Mouse (Mus musculus) megakaryocyte, embryonic 14.5 days (primary cell): ENCODE measurements around the gene Gls. TPM values are rescaled to one million over a fixed set of nuclear protein-coding genes. Genes with fewer than 3 reads are reported as not detected.

Source experiments
- H3K27me3 ChIP-seq: replicated peaks from 2 replicates; pipeline ENCODE3; 2012; ENCODE audit warnings: inconsistent platforms
- H3K36me3 ChIP-seq: replicated peaks from 2 replicates; pipeline ENCODE3; 2012; ENCODE audit warnings: low read length, inconsistent platforms, mixed read lengths
- H3K4me1 ChIP-seq: 2 replicates; pipeline ENCODE4 v1.6.1; 2012; ENCODE audit warnings: inconsistent platforms
- H3K4me3 ChIP-seq: replicated peaks from 2 replicates; pipeline ENCODE3; 2012; ENCODE audit warnings: moderate library complexity, mild to moderate bottlenecking, inconsistent platforms
- H3K9me3 ChIP-seq: 2 replicates; pipeline ENCODE4 v1.6.1; 2012; ENCODE audit warnings: inconsistent platforms
- FLI1 ChIP-seq: IDR thresholded peaks from 2 replicates; pipeline ENCODE4 v1.6.1; 2012; ENCODE audit warnings: low read length, inconsistent platforms, mixed read lengths
- GATA1 ChIP-seq: IDR thresholded peaks from 3 replicates; pipeline ENCODE4 v1.6.1; 2012; ENCODE audit warnings: mixed read lengths, low read length, inconsistent platforms, borderline replicate concordance
- polyA plus RNA-seq: library from polyadenylated mRNA; stranded (reverse); fragments of >175 nt; gene quantifications from 2 replicates; pipeline ENCODE4 v1.2.3, GENCODE M21; 2012; ENCODE audit warnings: low replicate concordance; ENCODE audit not compliant: insufficient read depth

Gls gene
- polyA plus RNA-seq, 1 experiment, result 10.6 TPM

GRCm38 (mm10) chr1:52265886-52266516 lies 33.0 kb upstream of the Gls start:
- TF ChIP-seq GATA1 (no peak), FLI1 (no peak)

GRCm38 (mm10) chr1:52264290-52264689 lies 31.3 kb upstream of the Gls start:
- no peak for TF ChIP-seq FLI1
- TF ChIP-seq GATA1, result no peak
- no peaks in the 10 kb centered on the region for H3K9me3 ChIP-seq
- no peaks in the 10 kb centered on the region for H3K27me3 ChIP-seq
- no peaks in the 10 kb centered on the region for H3K36me3 ChIP-seq
- no peaks in the 10 kb centered on the region for H3K4me1 ChIP-seq
- H3K4me3 ChIP-seq, result no peak overlapping the region

More at GRCm38 (mm10) chr1:52265886-52266516, 33.0 kb upstream of the Gls start:
- Histone ChIP-seq H3K36me3 (no peaks in the 10 kb centered on the region), H3K27me3 (no peaks in the 10 kb centered on the region), H3K4me1 (no peaks in the 10 kb centered on the region), H3K4me3 (no peak overlapping the region), H3K9me3 (no peaks in the 10 kb centered on the region)

- no peak for TF ChIP-seq FLI1
- TF ChIP-seq GATA1, result no peak
- Histone ChIP-seq H3K27me3 (peaks cover 3% of the 10 kb centered on the region), H3K9me3 (0 out of 2 replicates have a peak, but pooled peaks cover under 1% of the 10 kb centered on the region), H3K36me3 (no peaks in the 10 kb centered on the region), H3K4me3 (no peak overlapping the region), H3K4me1 (no peaks in the 10 kb centered on the region)
Observed at GRCm38 (mm10) chr1:52260354-52261090, 27.5 kb upstream of the Gls start.

GRCm38 (mm10) chr1:52258006-52258749 lies 25.1 kb upstream of the Gls start:
- Histone ChIP-seq H3K9me3 (0 out of 2 replicates have a peak, but pooled peaks cover 5% of the 10 kb centered on the region), H3K27me3 (peaks cover 14% of the 10 kb centered on the region), H3K36me3 (no peaks in the 10 kb centered on the region)

GRCm38 (mm10) chr1:52256916-52257315 lies 23.9 kb upstream of the Gls start:
- Histone ChIP-seq H3K36me3 (no peaks in the 10 kb centered on the region), H3K4me1 (no peaks in the 10 kb centered on the region), H3K4me3 (no peak overlapping the region), H3K9me3 (0 out of 2 replicates have a peak, but pooled peaks cover 5% of the 10 kb centered on the region), H3K27me3 (peaks cover 14% of the 10 kb centered on the region)
- TF ChIP-seq GATA1 (no peak), FLI1 (no peak)

More at GRCm38 (mm10) chr1:52258006-52258749, 25.1 kb upstream of the Gls start:
- H3K4me3 ChIP-seq, result no peak overlapping the region
- TF ChIP-seq FLI1 (no peak), GATA1 (no peak)
- no peaks in the 10 kb centered on the region for H3K4me1 ChIP-seq

GRCm38 (mm10) chr1:52256194-52256593 lies 23.2 kb upstream of the Gls start:
- TF ChIP-seq GATA1 (no peak), FLI1 (no peak)

GRCm38 (mm10) chr1:52254411-52254810 lies 21.4 kb upstream of the Gls start:
- no peaks in the 10 kb centered on the region for H3K36me3 ChIP-seq
- peaks cover 2% of the 10 kb centered on the region; the same call in 1 of the 2 replicates for H3K4me1 ChIP-seq
- H3K9me3 ChIP-seq, result 0 out of 2 replicates have a peak, but pooled peaks cover 5% of the 10 kb centered on the region
- TF ChIP-seq GATA1 (no peak), FLI1 (no peak)
- peaks cover 14% of the 10 kb centered on the region for H3K27me3 ChIP-seq
- no peak overlapping the region for H3K4me3 ChIP-seq

More at GRCm38 (mm10) chr1:52256194-52256593, 23.2 kb upstream of the Gls start:
- H3K4me1 ChIP-seq, result no peaks in the 10 kb centered on the region
- H3K4me3 ChIP-seq, result no peak overlapping the region
- H3K27me3 ChIP-seq, result peaks cover 14% of the 10 kb centered on the region
- H3K9me3 ChIP-seq, result 0 out of 2 replicates have a peak, but pooled peaks cover 5% of the 10 kb centered on the region
- no peaks in the 10 kb centered on the region for H3K36me3 ChIP-seq

GRCm38 (mm10) chr1:52253386-52253785 lies 20.4 kb upstream of the Gls start:
- 0 out of 2 replicates have a peak, but pooled peaks cover 5% of the 10 kb centered on the region for H3K9me3 ChIP-seq
- peaks cover 3% of the 10 kb centered on the region; the same call in 1 of the 2 replicates for H3K4me1 ChIP-seq
- no peak overlapping the region for H3K4me3 ChIP-seq
- H3K36me3 ChIP-seq, result no peaks in the 10 kb centered on the region
- peaks cover 14% of the 10 kb centered on the region for H3K27me3 ChIP-seq
- TF ChIP-seq FLI1, result no peak
- TF ChIP-seq GATA1, result no peak

- 0 out of 2 replicates have a peak, but pooled peaks cover 5% of the 10 kb centered on the region for H3K9me3 ChIP-seq
- peaks cover 3% of the 10 kb centered on the region; the same call in 1 of the 2 replicates for H3K4me1 ChIP-seq
- TF ChIP-seq GATA1 (no peak), FLI1 (no peak)
- H3K27me3 ChIP-seq, result peaks cover 14% of the 10 kb centered on the region
- H3K4me3 ChIP-seq, result no peak overlapping the region
- H3K36me3 ChIP-seq, result no peaks in the 10 kb centered on the region
Observed at GRCm38 (mm10) chr1:52252447-52252846, 19.4 kb upstream of the Gls start.
